Mouse (Mus musculus) right cerebral cortex, adult 2 months (tissue): Measurements from ENCODE around the gene Pdp2.

Source experiments
- DNase-seq, 2 experiments: peaks; one replicate each; pipeline ENCODE4 v3.0.0; 2021 to 2022; ENCODE audit warnings: low spot score in 2 of 2

The Pdp2 gene

GRCm38 (mm10) chr8:104597656-104598055 lies 6.4 kb downstream of the Pdp2 start:
- no peak for DNase-seq

- DNase-seq, result no peak
These were observed 7.2 kb downstream of the Pdp2 start for GRCm38 (mm10) chr8:104598496-104598895.

DNA sequence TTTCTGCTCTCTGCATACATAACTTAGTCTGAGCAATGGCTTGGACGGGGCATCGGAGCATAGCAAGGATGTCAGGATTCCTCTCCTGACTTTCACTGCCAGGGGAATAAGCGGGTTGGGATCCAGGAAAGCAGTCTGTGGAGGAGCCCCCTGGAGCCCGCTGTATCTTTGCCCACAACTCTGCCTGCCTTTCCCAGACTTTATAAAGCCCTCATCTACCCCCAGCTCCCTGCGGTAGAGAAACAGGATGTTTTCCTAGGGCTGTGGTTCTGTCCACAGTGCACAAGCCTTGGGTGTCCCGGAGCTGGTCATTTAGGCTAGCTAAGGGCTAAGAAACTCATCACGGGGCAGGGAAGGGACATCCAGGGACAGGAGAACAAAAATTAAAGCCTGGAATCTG lies 10.1 kb downstream of the Pdp2 start:
- no peak for DNase-seq

GRCm38 (mm10) chr8:104601941-104602371 lies 10.7 kb downstream of the Pdp2 start:
- DNase-seq, result no peak

GRCm38 (mm10) chr8:104602468-104603244 lies 11.4 kb downstream of the Pdp2 start:
- peak; percentile 84 to 85 for DNase-seq

DNA sequence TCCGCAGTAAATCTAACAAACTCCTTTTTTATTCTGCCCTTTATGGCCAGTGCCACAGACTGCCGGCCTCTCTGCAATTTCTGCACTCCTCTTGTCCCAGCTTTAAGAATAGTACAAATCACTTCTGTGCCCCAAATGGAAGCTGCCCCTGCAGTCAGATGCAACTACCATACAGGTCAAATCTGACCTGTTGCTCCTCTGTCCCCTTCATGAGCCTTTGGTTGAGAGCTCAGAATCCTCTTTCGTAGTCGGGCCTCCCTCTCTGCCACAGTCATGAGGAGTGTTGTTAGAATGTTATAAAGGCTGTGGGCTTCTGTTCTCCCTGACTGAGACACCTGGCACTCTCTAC lies 12.0 kb downstream of the Pdp2 start:
- no peak for DNase-seq

DNA sequence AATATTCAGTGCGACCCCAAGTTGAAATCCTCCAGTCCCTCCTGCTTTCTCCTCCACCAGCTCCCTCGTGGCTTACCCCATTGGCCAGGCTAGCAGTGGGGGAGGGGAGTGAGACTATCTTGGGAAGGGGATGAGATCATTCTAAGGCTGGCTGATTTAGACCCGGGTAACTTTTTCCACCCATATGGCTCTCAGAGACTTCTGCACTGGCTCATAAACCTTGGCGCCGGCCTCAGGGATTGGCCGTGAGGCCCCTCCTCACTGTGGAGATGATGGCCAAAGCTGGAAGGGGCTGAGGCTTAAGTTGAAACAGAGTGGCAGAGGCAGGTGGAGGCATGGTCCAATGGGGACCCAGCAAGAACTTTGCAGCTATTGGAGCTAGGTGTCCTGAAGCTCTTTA lies 15.1 kb downstream of the Pdp2 start:
- DNase-seq, result no peak

- DNase-seq, result no peak
These were observed 16.7 kb downstream of the Pdp2 start for GRCm38 (mm10) chr8:104607944-104608343.

DNA sequence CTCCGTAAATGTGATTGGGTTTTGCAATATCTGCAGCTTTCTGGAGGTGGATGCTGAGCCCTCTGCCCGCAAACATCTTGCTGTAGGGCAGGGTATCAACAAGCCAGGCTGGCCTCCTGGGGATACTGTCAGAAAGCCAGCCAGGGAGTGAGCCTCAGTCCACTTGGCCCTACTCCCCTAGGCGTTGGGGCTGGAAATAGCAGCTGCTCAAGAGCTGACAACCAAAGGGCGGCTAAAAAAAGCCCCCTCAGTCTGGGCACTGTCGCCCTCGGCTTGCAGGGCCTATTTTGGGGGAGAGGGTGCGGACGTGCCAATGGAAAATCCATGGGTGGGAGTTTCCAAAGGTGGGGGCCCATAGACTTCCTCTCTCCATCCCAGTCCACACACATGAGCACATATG lies 18.0 kb downstream of the Pdp2 start:
- no peak for DNase-seq

- DNase-seq, result no peak
These were observed 19.0 kb downstream of the Pdp2 start for GRCm38 (mm10) chr8:104610185-104610766.

DNA sequence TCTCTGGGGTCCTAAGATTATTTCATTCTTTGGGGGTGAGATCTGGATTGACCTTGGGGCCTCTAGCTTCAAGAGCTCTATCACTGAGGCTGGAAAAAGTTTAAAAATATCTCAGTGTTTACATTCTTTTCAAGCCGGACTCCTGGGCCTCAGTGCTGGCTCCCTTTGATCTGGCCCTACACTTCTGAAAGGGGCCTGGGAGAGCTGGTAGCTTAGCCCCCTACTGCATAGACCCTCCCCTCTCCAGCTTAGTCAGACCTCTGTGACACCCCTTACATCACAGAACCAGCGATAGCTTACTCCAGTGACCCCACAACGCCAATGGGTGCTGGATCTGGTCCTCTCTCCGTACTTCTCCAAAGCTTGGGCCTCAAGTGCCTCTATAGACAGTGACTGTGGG lies 20.4 kb downstream of the Pdp2 start:
- no peak for DNase-seq

- no peak for DNase-seq
These were observed 21.9 kb downstream of the Pdp2 start for GRCm38 (mm10) chr8:104613119-104613518.

DNA sequence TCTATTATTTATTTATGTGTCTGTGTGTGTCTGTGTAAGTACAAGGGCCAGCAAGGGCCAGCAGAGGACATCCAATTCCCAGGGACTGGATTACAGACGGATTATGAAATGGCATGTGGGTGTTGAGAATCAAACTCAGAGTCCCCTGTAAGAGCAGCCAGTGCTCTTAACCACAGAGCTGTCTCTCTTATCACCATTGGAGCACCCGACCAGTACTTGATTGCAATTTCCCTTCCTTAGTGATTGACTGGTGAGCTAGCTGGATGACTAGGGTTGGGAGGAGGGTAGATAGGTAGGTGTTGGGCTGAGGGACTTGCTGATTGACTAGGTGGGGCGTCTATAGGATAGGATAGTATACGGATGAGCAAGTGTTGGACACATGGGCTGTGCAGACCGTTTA lies 29.5 kb downstream of the Pdp2 start:
- no peak for DNase-seq

DNA sequence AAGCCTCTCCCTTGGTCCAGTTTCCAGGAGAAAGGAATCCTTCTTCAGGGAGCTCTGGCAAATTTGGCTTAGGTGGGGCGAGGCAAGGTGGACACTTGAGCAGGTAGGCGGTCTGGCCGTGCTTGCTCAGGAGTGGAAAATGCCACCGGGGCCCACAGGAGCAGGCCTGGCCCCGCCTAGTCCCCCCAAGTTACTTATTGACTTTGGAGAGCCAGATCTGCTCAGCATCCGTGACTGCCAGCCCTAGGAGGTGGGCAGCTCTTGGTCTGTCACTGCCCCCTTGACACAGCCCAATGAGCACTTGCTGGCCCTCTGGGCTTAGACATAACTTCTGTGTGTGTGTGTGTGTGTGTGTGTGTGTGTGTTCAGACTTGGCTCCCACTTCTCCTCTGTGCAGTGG lies 32.9 kb downstream of the Pdp2 start, which contains the start of gene Cdh16:
Gene Cdh16, minus strand, starts transcription at position 236 of the 400 bp plus-strand sequence.
- no peak for DNase-seq

DNA sequence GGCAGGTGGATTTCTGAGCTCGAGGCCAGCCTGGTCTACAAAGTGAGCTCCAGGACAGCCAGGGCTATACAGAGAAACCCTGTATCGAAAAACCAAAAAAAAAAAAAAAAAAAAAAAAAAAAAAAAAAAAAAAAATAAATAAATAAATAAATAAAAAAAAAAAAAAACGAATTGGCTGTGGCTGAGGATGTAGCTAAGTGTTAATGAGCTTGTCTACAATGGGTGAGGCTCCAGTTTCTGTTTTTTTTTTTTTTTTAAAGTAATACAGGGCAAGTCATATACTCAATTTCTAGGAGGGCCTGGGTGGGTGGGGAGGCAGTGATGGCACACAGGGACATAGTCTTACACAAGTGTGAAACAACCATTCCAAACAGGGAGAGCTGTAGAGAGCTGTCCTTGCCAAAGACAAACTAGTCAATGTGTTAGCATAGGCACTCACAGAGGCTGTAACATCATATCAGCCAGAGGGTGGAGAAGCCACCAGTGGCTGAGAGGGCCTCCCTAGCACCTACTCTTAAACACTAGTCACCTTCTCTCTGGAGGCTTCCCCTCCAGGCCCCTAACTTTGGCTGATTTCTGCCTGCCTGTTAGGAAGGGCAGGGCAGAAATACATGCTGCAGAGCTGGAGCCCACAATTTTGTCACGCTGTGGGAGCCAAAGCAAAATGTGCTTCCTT lies 36.0 kb downstream of the Pdp2 start:
- DNase-seq, result no peak

DNA sequence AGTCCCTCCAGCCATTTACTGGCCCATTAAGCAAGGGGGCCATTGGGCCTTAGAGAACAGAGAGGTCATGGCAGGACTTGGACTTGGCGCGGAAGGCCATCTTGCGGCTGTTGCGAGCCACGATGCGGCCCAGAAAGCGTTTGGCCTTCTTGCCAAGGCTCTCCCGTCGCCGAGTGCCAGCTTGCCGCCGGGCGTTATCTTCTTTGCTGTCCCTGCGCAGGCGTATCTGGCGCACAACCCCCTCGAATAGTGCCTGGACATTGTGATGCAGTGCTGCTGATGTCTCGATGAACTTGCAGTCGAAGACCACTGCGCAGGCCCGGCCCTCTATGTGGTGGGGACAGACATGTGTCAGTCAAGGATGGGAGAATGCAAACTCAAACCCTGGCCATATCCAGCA lies 37.2 kb downstream of the Pdp2 start:
- no peak for DNase-seq

GRCm38 (mm10) chr8:104629306-104630110 lies 38.3 kb downstream of the Pdp2 start:
- no peak for DNase-seq

GRCm38 (mm10) chr8:104630111-104630479 lies 38.8 kb downstream of the Pdp2 start:
- no peak for DNase-seq

DNA sequence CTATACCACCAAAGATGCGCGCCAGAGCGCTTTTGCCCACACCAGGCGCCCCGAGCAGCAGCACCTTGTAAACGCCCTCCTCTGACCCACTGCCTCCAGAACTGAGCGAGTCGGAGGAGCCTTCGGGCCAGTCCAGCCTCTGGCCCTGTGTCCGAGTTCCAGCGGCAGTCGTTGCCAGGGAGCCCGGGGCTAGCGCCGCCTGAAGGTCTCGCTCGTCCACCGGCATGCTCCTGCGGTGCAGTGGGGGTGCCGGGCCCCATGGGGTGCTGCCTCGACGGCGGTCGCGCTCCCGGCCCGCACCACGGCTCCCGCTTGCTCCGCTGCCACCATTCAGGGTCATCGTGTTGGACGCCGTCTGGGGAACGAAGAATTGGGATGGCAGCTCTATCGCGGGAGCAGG lies 39.3 kb downstream of the Pdp2 start:
- DNase-seq, result no peak

DNA sequence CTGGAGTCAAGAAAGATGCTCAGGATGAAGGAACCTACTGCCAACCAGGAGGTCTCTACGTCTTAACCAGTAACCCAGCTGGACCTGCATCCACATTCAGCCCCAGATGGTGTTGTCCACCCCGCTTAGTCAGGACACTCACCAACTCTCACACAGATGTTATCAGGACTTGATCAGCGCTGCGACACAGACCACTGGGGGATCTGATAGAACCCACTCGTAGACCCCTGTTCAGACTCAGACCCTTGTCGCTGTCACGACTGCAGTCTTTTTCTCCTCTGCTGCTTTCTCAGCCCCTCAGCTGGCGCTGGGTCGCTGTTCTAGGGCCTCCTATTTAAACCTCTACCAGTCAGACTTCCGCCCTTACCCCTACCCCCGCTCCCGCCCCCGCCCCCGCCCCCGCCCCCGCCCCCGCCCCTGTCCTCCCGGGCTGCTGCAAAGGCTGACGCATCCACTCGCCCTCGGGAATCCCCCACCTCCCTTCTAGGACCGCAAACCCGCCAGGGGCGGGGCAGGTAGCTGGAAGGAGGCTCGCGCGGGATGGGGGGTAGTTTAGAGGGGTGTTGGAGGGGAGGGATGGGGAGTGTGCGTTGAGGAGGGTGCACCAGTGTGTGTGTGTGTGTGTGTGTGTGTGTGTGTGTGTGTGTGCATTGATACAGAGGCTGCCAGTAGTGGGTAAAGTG lies 39.9 kb downstream of the Pdp2 start, which contains the start of gene Rrad:
Gene Rrad, minus strand, starts transcription at position 347 of the 683 bp plus-strand sequence.
- DNase-seq, result no peak

GRCm38 (mm10) chr8:104631975-104632374 lies 40.7 kb downstream of the Pdp2 start:
- no peak for DNase-seq

GRCm38 (mm10) chr8:104632486-104632885 lies 41.2 kb downstream of the Pdp2 start:
- peak; percentile 59 to 64 for DNase-seq
